Mouse (Mus musculus) megakaryocyte-erythroid progenitor cell, adult 5-6 weeks (primary cell): ENCODE data around the gene Tmprss6. TPM values are rescaled to one million over a fixed set of nuclear protein-coding genes. Genes with fewer than 3 reads are reported as not detected.

Experiments
- ATAC-seq: replicated peaks from 2 replicates; pipeline ENCODE4 v1.8.0; 2016; ENCODE audit warnings: mild to moderate bottlenecking, inconsistent platforms; ENCODE audit not compliant: severe bottlenecking, poor library complexity, low FRiP score, low TSS enrichment
- total RNA-seq, 2 experiments: library from RNA; stranded (forward) in 1 of 2; stranded (reverse) in 1 of 2; fragments of 200-1000, 215-1000 nt in 1 of 2; fragments of >200 nt in 1 of 2; fragmentation: Nextera tagmentation in 1 of 2; gene quantifications; 2 replicates each; pipeline ENCODE4 v1.2.3; 2014 to 2017

The Tmprss6 gene
- total RNA-seq, 2 experiments from 2014 or later, result not detected

- ATAC-seq, result no peak
Observed at GRCm38 (mm10) chr15:78487066-78487465, 18.6 kb upstream of the Tmprss6 start.

DNA sequence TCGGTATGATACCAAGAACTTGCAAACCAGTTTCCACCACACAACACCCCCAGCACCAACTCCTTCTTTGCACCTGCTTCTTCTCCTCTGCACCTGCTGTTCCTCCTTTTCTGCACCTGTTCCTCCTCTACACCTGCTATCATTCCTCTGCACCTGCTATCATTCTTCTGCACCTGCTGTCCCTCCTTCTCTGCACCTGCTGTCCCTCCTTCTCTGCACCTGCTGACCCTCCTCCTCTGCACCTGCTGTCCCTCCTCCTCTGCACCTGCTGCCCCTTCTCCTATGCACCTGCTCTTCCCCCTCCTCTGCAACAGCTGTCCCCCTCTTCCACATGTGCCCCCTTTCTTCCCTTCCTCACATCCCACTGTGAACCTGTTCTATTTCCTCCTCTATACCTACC, 18.1 kb upstream of the Tmprss6 start:
- ATAC-seq, result no peak

DNA sequence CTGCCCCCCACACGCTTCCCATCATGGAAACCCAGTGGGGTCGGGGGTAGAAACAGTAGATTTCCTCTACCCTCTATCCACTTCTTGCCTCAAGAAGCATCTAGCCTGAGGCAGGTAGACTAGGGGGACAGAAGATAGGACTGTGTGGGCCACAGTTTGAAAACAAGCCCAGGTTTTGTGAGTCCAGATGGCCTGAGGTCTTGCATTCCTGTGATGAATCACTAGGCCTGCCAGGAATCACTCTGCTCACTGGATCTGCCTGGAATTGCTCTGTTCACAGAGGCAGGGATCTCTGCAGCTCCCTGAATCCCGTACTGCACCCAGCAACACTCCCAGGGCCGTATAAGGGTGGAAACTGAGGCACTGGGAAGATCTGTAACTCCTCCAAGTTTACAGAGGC, 14.9 kb upstream of the Tmprss6 start:
- no peak for ATAC-seq

- no peak for ATAC-seq
Observed at GRCm38 (mm10) chr15:78482518-78482917, 14.1 kb upstream of the Tmprss6 start.

GRCm38 (mm10) chr15:78481448-78482000, 13.1 kb upstream of the Tmprss6 start:
- ATAC-seq, result no peak

- no peak for ATAC-seq
Observed at GRCm38 (mm10) chr15:78480991-78481390, 12.6 kb upstream of the Tmprss6 start.

DNA sequence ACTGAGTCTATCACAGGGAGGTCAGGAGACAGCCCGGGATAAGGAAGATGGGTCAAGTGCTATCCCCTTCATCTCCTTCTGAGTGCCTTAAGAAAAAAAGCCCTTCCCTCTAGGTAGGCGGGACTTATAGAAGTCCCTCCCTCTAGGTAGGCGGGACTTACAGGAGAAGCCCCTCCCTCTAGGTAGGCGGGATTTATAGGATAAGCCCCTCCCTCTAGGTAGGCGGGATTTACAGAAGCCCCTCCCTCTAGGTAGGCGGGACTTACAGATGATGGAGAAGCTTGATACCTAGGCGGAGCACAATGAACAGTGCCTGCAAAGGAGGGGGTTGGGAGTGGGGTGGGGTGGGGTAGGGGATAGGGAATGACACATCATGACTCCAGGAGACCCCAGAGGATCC, 11.7 kb upstream of the Tmprss6 start:
- no peak for ATAC-seq

- no peak for ATAC-seq
Observed at GRCm38 (mm10) chr15:78479470-78479869, 11.0 kb upstream of the Tmprss6 start.

DNA sequence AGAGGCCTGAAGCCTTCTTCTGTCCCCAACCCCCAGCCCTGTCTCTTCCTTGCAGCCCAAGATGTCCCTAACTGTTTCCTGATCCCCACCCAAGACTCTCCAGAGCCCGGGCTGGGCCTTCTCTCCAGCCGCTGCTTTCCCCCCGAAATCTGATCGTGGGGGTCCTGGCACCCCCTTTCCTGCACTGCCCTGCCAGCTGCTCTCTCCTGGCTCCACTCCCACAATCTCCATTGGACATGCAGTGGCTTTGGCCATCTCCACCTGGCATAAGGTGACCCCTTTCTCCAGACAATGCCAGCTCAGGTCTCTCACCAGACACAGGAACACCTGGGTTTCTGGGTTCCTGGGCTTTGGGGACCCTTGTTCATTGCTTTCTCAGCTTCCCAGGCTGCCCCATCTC, 9.6 kb upstream of the Tmprss6 start:
- ATAC-seq, result no peak

DNA sequence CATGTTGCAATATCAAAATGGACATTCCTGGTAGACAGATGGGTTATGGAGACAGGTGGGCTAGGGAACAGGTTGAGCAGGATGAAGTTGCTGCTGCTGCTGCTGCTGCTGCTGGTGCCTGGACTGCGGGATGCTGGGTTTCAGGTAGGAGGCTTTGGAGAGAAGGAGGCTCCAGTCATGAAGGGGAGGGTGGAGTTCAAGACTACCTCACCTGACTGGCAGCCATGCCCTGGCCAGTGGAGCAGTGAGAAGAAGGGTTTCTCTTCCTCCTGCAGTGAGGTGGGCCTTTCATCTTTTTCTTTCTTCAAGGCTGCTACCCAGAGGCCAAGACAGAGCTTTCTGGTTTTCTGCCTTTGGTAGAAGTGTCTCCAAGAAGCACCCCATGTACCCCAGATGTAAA, 8.4 kb upstream of the Tmprss6 start:
- ATAC-seq, result no peak

DNA sequence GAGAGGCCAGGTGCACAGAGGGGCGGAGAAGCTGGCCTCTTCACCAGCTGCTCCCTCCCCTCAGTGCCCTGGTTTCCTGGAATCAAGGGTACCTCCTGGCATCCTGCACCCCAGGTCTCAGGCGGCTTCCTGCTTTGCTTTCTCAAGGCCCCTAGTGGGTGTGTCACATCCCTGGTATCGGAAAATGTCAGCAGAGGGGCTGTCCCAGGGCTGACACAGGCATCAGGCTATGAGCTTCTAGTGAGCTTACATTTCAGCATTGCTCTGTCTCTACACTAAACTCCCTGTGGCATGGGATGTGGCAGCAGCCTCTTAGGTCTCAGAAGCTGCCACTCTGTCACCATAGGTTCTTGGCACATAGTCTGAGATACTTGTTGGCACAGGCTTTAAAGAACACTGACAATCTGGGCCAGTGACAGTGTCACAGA, 7.2 kb upstream of the Tmprss6 start:
- ATAC-seq, result no peak

- ATAC-seq, result no peak
Observed at GRCm38 (mm10) chr15:78473442-78473841, 5.0 kb upstream of the Tmprss6 start.

DNA sequence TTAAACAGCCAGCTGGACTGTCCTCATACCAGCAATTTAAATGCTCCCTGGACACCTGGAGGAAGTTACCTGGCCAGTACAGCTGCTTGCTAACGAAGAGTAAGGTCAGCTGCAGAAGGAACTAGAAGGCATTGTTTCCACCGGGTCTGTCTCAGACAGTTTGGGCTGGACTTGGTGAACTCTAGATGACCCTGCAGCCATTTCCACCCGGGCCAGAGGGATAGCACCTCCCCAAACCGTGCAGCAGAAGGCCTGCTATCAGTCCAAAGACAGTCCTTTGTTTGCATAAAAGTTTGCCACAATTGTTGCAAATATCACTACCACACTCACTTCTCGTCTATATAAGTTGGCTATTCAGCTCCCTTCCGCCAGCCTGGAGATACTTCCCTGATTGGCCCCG, 3.5 kb upstream of the Tmprss6 start:
- ATAC-seq, result no peak

DNA sequence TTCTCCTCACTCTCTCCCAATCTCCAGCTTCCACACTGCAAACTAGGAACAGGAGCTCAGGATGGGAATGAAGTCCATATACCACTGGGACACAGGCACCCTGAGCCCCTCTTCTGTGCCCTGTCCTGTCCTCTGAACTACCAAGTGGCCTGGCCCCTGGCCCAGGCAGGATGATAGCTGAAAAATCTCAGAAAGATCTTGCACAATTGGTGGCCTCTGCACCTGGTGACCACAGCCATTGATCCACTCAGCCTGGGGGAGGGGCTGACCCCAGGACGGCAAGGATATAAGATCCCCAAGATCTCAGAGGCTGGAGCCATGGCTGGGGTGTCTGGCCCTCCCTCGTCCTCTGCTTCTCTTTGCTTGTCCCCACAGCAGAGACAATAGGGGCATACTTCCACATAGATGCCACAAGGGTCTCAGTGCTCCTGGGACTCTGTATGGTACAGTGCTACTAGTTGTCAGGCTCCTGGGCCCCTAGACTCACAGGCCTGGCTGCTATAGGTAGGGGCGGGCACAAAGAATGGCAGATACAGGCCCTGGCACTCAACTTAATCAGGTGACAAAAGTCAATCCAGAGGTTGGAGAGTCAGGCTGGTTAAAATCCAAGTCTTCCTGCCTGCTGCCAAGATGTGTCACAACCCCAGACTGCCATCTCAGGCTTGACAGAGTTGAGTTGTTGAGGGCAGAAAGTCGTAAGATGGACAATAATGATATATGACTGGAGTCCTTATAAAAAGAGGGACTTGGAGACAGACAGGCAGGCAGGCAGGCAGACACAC, 2.3 kb upstream of the Tmprss6 start:
- ATAC-seq, result no peak

DNA sequence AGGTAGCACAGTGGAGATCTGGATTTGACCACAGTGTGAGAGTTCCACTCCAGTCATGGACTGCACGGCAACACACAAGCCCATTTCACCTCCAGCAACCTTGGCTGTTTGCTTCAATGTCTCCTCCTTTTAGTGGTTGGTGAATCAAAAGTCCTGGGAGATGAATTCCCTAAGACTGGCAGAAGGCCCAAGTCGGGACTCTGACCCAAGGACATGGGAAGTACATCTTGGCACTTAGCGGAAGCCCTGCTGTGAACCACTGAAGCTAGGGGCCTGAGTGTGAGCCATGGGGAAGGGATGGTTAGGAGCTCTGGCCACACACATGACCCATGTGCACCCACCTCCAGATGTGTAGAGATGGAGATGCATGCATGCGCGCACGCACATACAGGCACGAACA, 864 bp downstream of the Tmprss6 start:
- no peak for ATAC-seq

DNA sequence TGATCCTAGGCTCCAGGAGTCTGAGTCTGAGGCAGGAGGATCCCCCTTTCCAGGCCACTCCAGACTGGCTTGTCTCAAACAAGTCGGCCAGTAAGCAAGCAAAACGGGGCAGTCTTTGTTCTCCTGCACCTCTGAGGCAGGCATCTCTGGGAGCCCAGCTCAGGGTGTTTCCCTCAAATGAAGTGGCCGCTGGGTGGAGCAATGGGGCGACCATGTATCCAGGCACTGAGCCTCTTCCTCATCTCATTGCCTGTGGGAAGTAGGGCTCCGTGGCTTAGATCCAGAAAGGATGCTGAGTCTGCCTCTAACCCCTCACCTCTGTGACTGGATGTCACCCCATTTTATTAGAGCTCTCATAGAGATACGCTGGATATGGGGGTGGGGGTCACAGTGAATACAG, 1.6 kb downstream of the Tmprss6 start:
- no peak; the same call in 1 of the 2 replicates for ATAC-seq

DNA sequence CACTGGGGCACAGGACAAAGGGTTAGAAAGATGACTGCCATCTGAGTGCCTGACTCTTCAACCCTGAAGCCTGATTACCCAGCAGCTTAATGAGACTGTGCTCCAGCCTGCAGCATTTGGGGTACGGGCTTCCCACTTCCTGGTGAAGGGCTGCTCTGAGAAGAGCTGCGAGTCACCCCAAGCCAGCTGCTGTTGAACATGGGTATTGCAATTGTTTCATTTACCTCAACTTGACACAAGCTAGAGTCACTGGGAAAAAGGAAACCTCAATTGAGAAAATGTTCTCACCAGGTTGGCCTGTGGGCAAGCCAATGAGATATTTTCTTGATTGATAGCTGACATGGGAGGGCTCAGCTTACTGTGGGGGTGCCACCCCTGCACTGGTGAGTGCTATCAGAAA, 5.5 kb downstream of the Tmprss6 start:
- peak; percentile 54 for ATAC-seq

DNA sequence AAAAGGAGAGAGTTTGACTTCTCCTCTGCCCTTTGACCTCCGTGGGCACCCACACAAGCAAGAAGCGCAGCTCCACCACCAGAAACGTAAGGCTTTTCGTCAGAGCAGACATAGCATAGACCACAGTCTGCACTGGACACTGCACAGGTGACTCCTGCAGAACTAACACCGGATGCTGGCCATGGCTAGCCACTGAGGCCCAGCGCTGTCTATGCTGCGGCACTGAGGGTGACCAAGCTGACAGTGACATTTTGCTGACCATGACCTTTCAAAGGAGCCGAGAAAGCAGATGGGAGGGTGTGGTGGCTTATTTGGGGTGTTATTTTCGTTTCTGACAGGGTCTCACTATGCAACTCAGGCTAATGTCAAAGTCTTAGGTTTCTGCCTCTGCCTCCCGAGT, 11.2 kb downstream of the Tmprss6 start:
- no peak for ATAC-seq

DNA sequence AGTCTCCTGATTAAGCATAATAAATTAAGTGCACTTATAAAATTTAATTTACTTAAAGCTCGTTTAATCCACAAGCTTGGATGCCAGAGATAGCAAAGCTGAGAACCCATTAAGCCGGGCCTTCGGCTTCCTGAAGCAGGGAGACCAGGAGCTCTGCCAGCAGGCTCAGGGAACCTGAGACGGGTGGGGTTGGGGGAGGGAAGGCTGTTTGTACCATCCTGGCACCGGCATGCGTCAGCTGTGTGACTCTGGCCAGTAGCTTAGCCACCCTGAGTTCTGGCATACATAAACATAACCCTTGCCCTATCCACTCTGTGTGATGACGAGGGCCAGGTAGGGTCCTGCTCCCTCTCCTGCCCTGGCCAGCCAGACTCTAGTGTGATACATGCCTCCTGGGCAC, 12.4 kb downstream of the Tmprss6 start:
- ATAC-seq, result no peak

- peak; percentile 80 for ATAC-seq
Observed at GRCm38 (mm10) chr15:78455168-78455567, 13.3 kb downstream of the Tmprss6 start.

DNA sequence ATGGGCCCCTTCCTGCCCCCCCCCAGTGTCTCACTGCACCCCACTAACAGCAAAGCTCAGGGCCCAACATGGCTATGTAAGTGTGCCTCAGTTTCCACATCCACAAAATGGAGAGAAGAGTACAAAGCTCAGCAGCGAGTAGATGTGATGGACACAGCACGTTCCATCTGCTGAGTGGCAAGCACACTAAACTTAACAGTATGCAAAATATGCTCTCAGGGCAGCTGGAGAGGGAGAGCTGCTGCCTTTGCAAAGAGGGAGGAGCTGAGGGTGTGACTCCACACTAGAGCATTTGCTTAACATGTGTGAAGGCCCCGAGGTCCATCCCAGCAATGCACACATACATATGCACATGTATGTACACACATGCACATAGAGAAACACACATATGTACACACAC, 15.5 kb downstream of the Tmprss6 start:
- no peak for ATAC-seq
